Mouse (Mus musculus) brain, adult 2 months (tissue): ENCODE data around the gene Rnf6.

Experiments
- DNase-seq: peaks from one replicate; pipeline ENCODE4 v3.0.0; 2011; ENCODE audit warnings: low read depth, low spot score

Rnf6 gene

DNA sequence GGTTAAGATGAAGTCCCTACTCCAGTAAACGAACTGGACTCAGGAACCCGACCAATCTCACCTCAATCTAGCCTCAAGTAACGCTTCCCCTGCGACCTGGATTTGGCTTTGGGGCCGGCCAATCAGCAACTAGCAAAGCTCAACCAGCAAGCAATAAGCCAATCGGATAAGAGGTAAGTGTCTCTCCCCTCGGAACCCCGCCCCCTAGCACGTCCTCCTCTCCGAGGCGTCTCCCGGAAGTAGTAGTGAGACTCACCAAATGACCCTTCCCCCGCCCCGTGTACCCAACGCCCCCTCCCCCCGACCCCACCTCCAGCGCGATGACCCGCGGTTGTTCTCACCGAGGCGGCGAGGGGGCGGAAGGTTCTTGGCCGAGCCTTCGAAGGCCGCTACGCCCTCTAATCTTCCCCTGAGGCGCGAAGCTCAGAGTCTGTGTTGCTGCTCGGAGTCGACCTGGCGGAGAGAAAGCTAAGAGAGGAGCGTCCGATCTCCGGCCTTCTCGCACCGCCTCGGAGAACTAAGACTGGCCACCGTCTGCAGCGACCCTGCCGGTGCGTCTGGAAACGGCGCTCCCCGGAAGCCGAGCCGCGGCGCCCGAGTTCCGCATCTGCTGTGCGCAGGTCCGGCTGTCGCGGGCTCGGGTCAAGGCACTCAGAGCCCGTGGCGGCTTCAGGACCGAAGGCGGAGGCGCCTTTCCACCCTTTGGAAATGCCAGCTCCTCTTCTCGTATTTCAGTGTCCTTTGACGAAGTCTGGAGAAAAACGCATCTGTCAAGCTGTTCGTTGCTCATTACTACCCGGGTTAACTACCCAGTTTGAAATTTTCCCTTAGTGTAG, at the start of gene Rnf6:
Gene Rnf6, minus strand, starts transcription at position 677 of the 836 bp plus-strand sequence.
- peak; percentile 98 for DNase-seq

DNA sequence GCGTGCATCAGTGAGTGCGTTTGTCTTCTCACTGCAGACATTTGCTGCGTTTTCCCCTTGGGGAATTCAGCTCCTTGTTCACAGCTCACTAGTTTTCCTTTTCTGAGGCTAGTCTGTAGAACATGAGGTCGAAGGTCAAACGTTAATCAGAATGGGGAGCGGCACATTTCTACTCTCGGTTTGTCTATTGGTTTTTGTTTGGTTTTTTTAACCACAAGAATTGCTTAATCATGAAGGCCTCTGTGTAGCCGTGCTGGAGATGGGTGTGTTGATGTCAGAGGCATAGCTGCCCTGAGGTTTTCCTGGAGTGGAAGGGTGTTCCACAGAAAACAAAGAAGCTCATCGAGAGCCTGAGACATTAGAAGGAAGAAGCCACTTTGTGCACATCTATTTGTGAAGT, 49.2 kb upstream of the Rnf6 start:
- no peak for DNase-seq

- no peak for DNase-seq
These were observed 46.4 kb upstream of the Rnf6 start for GRCm38 (mm10) chr5:146267776-146268175.

DNA sequence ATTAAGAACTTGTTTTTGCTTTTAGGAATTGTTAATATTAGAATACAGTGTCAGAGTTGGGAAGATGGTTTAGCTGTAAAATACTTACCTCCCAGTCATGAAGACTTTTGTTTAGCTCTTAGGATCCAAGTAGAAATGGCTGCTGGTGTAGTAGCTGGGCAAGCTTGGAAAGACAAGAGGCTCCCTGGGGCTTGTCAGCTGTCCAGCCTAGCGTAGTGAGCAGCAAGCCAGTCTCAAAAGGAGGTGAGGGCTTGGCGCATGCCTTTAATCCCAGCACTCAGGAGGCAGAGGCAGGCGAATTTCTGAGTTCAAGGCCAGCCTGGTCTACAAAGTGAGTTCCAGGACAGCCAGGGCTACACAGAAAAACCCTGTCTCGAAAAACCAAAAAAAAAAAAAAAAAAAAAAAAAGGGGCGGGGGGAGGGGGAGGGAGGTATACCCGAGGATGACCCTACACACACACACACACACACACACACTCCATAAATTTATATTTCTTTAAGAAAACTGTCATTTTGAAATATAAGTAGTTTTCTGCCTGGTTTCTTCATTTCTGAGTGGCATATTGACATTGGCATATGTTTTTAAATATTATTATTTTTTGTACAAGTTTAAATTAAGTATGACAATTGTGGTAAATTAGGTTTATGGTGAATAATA, 44.7 kb upstream of the Rnf6 start:
- peak; percentile 54 for DNase-seq

- DNase-seq, result no peak
These were observed 38.6 kb upstream of the Rnf6 start for GRCm38 (mm10) chr5:146260003-146260402.

- DNase-seq, result peak; percentile 72
These were observed 32.3 kb upstream of the Rnf6 start for GRCm38 (mm10) chr5:146253644-146254043.

DNA sequence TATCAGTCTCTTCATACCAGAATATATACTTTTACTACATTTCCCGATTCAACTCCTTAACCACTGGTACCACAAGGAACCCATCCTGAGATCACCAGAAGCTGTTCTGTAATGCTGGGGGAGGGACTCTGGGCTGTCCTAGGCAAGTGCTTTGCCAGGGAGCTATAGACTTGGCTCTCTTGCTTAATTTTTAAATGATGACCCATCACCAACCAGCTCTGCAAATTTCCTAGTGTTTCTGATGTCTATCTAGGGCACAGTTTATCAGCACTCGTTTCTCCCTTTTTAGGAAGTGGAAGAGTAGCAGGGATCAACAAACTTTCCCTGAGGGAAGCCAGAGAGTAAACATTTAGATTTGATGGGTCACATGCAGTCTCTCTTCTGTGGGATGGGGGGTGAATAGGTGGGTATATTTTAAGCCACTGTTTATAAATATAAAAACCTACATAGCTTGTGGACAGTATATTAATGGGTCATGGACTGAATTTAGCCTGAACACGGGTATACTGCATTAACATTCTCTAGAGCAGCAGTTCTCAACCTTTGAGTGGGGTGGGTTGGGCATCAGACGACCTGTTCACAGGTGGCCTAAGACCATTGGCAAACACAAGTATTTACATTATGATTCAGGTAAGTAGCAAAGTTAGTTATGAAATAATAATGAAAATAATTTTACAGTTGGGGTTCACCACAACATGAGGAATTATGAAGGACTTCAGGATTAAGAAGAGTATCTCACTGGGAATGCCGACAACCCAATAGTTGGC, 30.5 kb upstream of the Rnf6 start:
- no peak for DNase-seq

DNA sequence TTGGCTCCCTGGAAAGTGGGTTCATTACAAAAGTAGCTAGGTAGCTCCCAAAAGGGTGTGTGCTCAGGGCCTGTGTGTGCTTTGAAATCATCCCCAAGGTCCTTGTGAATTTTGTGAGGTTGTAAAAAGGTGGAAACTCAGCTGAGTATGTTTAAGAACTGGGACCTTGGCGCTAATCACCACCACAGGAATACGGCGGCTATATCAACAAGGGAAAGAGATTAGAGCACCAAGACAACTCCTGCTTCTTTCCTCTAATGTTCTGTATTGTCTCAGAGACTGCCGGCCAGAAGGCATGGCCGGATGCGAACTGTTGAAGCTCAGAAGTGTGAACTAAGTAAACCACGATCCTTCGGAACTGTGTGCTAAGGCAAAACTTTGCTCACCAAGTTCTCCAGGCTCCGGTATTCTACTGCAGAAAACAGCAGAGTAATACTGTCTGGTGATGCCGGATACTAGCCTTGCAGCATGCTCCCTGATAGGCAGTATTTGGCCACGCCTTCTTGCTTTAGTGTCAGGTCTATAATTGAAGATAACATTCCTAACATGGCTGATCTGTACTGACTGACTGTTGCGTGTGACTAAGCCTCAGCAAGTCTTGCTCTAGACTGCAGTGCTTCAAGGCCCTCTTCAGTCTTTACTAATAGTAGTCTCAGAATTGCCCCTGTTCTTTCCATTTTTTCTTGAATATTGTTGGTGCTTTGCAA, 29.2 kb upstream of the Rnf6 start:
- DNase-seq, result no peak

DNA sequence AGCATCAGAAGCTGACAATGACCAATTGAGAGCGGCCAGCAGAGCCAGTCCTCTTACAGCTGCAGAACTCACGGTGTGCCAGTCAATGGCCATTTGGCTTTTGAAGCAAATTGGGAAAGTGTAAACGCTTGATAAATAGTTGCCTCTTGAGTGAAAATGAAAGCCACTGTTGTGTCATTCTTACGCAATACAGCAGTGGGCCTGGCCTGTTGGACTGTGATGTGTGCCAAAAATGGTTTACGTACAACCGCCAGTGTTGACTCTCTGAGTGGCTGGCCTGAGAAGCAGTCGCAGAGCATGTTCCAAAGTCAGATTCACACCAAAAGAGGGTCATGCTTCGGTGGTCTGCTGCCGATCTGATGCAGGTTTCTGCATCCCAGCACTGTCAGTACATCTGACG, 27.4 kb upstream of the Rnf6 start:
- peak; percentile 79 for DNase-seq

DNA sequence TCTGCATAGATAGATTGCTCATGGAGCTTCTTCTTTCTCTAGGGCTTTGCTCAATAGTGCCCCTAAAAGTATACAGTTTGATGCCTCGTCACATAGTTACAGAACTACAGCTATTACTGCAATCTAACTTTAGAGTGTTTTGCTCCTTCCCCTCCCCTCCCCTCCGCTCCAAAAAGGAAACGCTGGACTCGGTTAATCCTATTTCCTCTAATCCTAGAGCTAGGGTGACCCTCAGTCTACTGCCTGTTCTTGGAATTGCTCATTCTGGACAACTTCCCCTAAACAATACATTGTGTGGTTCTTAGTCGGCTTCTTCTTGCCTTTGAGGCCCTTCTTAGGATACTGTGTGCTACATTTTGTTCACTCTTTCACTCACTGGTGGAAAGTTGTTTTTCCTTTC, 26.4 kb upstream of the Rnf6 start:
- DNase-seq, result no peak

DNA sequence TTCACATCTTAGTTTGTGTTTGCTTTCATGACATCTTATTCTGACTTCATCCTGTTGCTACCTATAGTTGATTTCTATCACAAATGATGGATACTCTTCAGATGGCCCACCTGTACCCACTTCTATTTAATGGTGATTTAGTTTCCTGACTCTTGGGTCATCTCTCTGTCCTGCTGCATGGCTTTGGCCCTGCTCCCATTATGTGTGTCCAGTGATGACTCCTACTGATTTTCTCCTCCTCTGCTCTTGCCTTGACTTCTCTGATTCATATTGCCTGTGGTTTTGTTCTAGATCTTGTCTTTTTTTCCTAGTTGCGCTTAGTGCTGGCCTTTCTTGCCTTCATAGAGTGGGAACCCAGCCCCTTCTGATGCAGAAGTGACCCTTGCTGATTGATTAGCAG, 25.0 kb upstream of the Rnf6 start:
- DNase-seq, result no peak

DNA sequence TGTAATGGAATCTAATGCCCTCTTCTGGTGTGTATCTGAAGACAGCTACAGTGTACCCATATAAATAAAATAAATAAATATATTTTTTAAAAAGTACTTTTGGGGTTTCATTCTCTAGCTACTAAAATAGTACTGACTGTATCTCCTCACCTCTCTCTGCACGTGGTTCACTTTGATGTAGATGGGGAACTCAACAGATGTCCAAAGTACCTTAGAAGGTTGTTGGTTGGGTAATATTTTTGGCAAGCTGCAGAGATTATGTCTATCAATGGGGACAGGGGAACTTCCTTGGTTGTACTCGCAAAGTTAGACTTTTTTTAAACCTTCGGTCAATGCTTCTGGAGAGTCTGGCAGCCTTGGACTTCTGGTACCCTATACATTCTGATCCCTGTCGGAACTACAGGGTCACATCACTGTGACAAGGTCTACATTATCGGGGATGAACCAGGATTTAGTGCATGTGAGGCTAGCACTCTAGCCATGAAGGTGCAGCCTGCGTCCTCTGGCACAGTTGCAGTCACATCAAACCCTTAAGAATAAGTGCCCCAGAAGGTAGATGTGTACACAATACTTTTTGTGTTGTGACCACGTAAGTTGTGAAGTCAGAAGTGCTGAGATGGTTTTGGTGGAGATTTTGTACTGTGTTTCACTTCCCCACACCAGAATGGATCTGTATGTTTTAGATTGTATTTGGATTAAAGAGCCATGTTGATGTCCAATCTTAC, 24.5 kb upstream of the Rnf6 start:
- DNase-seq, result no peak

- DNase-seq, result no peak
These were observed 23.8 kb upstream of the Rnf6 start for GRCm38 (mm10) chr5:146245193-146245592.

GRCm38 (mm10) chr5:146241202-146241601, 19.8 kb upstream of the Rnf6 start:
- no peak for DNase-seq

DNA sequence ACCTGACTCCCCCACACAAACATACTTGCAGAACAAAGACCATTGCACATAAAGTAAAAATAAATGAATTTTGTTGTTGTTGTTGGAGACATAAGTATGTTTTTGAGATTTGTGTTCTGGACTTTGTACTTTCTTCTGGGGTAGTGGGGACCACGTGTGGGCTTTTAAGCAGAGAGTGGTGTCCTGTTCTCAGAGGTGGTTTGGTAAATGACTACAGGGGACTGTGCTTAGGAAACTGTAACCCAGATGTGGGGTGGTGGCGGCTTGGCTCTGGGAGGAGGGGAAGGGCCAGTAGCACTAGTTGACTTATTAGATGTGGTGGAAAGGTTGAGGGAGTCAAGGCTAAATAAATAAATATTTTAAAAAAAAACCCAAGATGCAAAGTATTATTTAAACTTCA, 19.4 kb upstream of the Rnf6 start:
- no peak for DNase-seq

- no peak for DNase-seq
These were observed 16.9 kb upstream of the Rnf6 start for GRCm38 (mm10) chr5:146238274-146238673.

DNA sequence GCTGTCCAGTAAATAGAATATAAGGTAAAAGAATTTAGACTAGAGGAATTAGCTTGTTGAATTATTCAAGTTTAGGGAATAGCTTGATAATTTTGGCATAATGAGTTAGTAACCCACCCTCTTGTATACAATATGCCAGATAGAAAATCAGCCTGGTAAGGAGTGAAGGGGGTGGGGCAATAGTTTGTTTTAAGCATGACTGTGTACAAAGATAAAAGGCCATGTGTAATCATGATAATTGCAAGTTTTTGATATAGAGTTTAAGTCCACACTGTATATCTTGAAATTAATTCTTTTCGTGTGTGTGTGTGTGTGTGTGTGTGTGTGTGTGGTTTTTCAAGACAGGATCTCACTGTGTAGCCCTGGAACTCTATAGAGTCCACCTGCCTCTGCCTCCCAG, 13.0 kb upstream of the Rnf6 start:
- DNase-seq, result no peak

GRCm38 (mm10) chr5:146232816-146233215, 11.5 kb upstream of the Rnf6 start:
- no peak for DNase-seq

GRCm38 (mm10) chr5:146232056-146232675, 10.8 kb upstream of the Rnf6 start:
- DNase-seq, result no peak

DNA sequence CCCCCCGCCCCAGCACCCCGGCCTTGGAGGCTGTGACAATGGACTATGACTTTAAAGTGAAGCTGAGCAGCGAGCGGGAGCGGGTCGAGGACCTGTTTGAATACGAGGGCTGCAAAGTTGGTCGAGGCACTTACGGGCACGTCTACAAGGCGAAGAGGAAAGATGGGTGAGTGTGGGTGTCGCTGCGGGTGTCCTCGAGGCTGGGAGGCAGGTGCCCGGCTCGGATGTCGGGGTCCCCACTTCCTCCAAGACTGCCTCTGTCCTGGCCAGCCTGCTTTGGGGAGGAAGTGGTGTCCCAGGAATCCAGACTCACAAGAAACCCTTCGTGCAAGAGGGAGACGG, 10.3 kb upstream of the Rnf6 start:
- peak; percentile 40 for DNase-seq
